Mouse (Mus musculus) liver, embryonic 14.5 days (tissue): Measurements from ENCODE around the gene Exoc4. TPM values are rescaled to one million over a fixed set of nuclear protein-coding genes. Genes with fewer than 3 reads are reported as not detected.

Source experiments
- ATAC-seq: fragments of 200-750 bp; cut with Nextera tagmentation; 2 replicates; pipeline ENCODE4 v1.8.0; 2017; ENCODE audit warnings: moderate number of reproducible peaks, mild to moderate bottlenecking, moderate library complexity; ENCODE audit not compliant: insufficient read depth
- DNase-seq, 3 experiments: peaks; one replicate each; pipeline ENCODE4 v3.0.0-alpha.2; 2012 to 2013; ENCODE audit warnings: low read depth in 3 of 3, low spot score in 3 of 3
- H3K27ac ChIP-seq: fragments of 300-500 bp; sonication (generic); 2 replicates; pipeline ENCODE4 v1.5.1; 2014; ENCODE audit warnings: moderate library complexity, mild to moderate bottlenecking, control low read depth, inconsistent platforms
- H3K27me3 ChIP-seq: fragments of 300-500 bp; sonication (generic); 2 replicates; pipeline ENCODE4 v1.6.1; 2014; ENCODE audit warnings: mild to moderate bottlenecking, low read length, moderate library complexity; ENCODE audit not compliant: control insufficient read depth, insufficient read depth
- H3K36me3 ChIP-seq: fragments of 300-500 bp; sonication (generic); replicated peaks from 2 replicates; pipeline ENCODE4 v1.6.1; 2014; ENCODE audit warnings: low read depth; ENCODE audit not compliant: control insufficient read depth, insufficient read depth
- H3K4me1 ChIP-seq, 2 experiments: fragments of 200-500 bp in 1 of 2; fragments of 300-500 bp in 1 of 2; sonication (generic) in 1 of 2; replicated peaks; 2 replicates each; pipeline ENCODE4 v1.6.1; 2012 to 2014; ENCODE audit warnings: antibody characterized with exemption in 1 of 2, inconsistent platforms in 1 of 2, low read length in 1 of 2; ENCODE audit not compliant: control insufficient read depth in 2 of 2, insufficient read depth in 2 of 2
- H3K4me2 ChIP-seq: fragments of 300-500 bp; sonication (generic); 2 replicates; pipeline ENCODE4 v1.6.1; 2014; ENCODE audit warnings: low read depth, mild to moderate bottlenecking, control low read depth, moderate library complexity
- H3K4me3 ChIP-seq, 2 experiments: fragments of 200-500 bp in 1 of 2; fragments of 300-500 bp in 1 of 2; sonication (generic) in 1 of 2; 2 replicates each; pipeline ENCODE4 v1.5.1; 2012 to 2014; ENCODE audit warnings: low read depth in 2 of 2, low read length in 2 of 2, mild to moderate bottlenecking in 2 of 2, control low read depth in 1 of 2, inconsistent platforms in 1 of 2, moderate library complexity in 1 of 2; ENCODE audit not compliant: insufficient read depth in 1 of 2
- H3K9ac ChIP-seq: fragments of 300-500 bp; sonication (generic); replicated peaks from 2 replicates; pipeline ENCODE4 v1.6.1; 2014; ENCODE audit warnings: mild to moderate bottlenecking, control low read depth, moderate library complexity
- H3K9me3 ChIP-seq: fragments of 300-500 bp; sonication (generic); 2 replicates; pipeline ENCODE4 v1.6.1; 2016; ENCODE audit warnings: low read length, mixed read lengths; ENCODE audit not compliant: control insufficient read depth
- CTCF ChIP-seq: IDR thresholded peaks from 2 replicates; pipeline ENCODE4 v1.5.1; 2016; ENCODE audit warnings: antibody characterized with exemption, low read depth, control low read depth
- EP300 ChIP-seq: IDR thresholded peaks from 2 replicates; pipeline ENCODE4 v1.6.1; 2016; ENCODE audit warnings: antibody characterized with exemption, low read depth
- WGBS: fragments of 180-500 bp; shearing (Covaris S2); extraction: QIAGEN DNeasy Blood & Tissue Kit; methylation state at CpG from one replicate; pipeline ENCODE4 v1.1.7; 2014; ENCODE audit not compliant: insufficient replicate concordance; 5-methylcytosine and 5-hydroxymethylcytosine counted together
- polyA plus RNA-seq, 2 experiments: library from polyadenylated mRNA; depleted of rRNA in 1 of 2; stranded (reverse) in 1 of 2; unstranded in 1 of 2; fragments of >200 nt; fragmentation: Nextera tagmentation in 1 of 2; extraction: Ambion mirVana in 1 of 2; gene quantifications; 2 replicates each; pipeline versions ENCODE4 v1.2.1 to v1.2.3; 2012 to 2014

Gene Exoc4
- polyA plus RNA-seq, 2 experiments, result 4.9 to 7.0 TPM

DNA sequence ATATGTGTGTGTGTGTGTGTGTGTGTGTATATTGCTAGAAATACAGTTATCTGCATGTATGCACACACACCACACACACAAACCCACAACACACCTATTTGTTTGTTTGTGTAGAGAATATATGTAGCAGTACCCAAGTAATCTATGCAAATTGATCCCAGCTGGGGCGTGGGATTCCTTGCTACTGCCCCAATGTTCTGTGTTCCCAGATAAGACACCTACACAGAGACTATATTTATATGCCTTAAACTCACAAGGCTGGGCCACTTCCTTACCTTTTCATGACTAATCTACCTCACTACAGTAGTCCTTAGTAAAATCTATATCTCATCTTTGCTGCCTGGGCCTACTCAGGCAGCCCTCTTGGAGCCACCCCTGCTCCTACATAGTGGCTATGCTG is 312.0 kb downstream of the Exoc4 start:
- no peaks in the 10 kb centered on the region for H3K4me1 ChIP-seq
- no peak overlapping the region for H3K4me2 ChIP-seq
- no peak overlapping the region for H3K9ac ChIP-seq
- no peaks in the 10 kb centered on the region for H3K27me3 ChIP-seq
- 35% methylated on average over 1 of the region's 1 CpGs for WGBS
- TF ChIP-seq EP300, result no peak
- no peak for TF ChIP-seq CTCF
- no peaks in the 10 kb centered on the region for H3K36me3 ChIP-seq
- H3K9me3 ChIP-seq, result no peaks in the 10 kb centered on the region
- H3K27ac ChIP-seq, result no peak overlapping the region
- no peak overlapping the region for H3K4me3 ChIP-seq
- ATAC-seq (no peak), DNase-seq (peak in 1 of 3 experiments; percentile 0)

GRCm38 (mm10) chr6:33561911-33562310 is 313.0 kb downstream of the Exoc4 start:
- Histone ChIP-seq H3K36me3 (no peaks in the 10 kb centered on the region), H3K27me3 (no peaks in the 10 kb centered on the region), H3K27ac (no peak overlapping the region), H3K9ac (no peak overlapping the region), H3K4me1 (no peaks in the 10 kb centered on the region), H3K4me3 (no peak overlapping the region), H3K9me3 (no peaks in the 10 kb centered on the region), H3K4me2 (no peak overlapping the region)
- 58% methylated on average over 2 of the region's 2 CpGs for WGBS
- no peak for ATAC-seq
- no peak for TF ChIP-seq EP300
- TF ChIP-seq CTCF, result no peak
- no peak for DNase-seq

DNA sequence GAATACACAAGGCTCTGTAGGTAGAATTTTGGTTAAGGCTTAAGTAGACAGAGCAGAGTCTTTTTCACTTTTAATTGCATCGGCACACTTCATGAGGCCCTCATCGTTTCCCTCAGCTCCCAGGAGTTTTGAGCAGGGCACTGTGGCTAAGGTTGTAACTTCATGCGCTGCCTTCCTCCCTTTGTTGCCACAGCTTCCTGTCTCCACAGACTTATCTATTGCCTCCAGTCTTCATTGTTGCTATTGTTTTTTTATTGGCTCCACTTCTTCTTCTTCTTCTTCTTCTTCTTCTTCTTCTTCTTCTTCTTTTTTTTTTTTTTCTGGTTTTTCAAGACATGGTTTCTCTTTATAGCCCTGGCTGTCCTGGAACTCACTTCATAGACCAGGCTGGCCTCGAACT is 327.1 kb downstream of the Exoc4 start:
- no peaks in the 10 kb centered on the region for H3K4me1 ChIP-seq
- no peaks in the 10 kb centered on the region for H3K9me3 ChIP-seq
- H3K4me2 ChIP-seq, result no peak overlapping the region
- H3K36me3 ChIP-seq, result no peaks in the 10 kb centered on the region
- H3K4me3 ChIP-seq, result no peak overlapping the region
- DNase-seq, result no peak
- H3K9ac ChIP-seq, result no peak overlapping the region
- ATAC-seq, result no peak
- 34% methylated on average over 4 of the region's 4 CpGs for WGBS
- no peak overlapping the region for H3K27ac ChIP-seq
- H3K27me3 ChIP-seq, result no peaks in the 10 kb centered on the region
- no peak for TF ChIP-seq EP300
- TF ChIP-seq CTCF, result no peak

DNA sequence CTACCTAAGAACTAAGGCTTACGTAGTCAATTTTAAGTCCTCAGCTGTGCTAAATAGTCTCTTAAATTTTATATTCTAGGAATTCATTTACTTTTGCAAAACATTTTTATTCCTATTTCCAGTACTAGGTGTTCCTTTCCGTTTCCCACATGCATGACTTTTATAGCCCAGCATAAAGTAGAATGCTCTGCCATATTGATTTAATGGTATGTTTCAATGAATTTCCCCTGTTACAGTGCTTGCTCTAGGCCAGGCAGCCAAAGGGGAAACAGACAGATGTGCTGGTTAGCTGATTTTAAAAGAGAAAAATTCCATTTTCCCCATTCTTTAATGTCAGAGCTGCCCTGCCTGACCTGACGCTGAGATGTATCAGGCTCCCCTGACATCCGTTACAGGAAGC is 359.6 kb downstream of the Exoc4 start:
- Histone ChIP-seq H3K36me3 (no peaks in the 10 kb centered on the region), H3K9me3 (no peaks in the 10 kb centered on the region), H3K27ac (no peak overlapping the region), H3K27me3 (no peaks in the 10 kb centered on the region), H3K4me1 (no peaks in the 10 kb centered on the region), H3K9ac (no peak overlapping the region), H3K4me2 (no peak overlapping the region), H3K4me3 (no peak overlapping the region)
- ATAC-seq (no peak), DNase-seq (no peak)
- TF ChIP-seq CTCF (no peak), EP300 (no peak)
- WGBS, result 82% methylated on average over 4 of the region's 4 CpGs

DNA sequence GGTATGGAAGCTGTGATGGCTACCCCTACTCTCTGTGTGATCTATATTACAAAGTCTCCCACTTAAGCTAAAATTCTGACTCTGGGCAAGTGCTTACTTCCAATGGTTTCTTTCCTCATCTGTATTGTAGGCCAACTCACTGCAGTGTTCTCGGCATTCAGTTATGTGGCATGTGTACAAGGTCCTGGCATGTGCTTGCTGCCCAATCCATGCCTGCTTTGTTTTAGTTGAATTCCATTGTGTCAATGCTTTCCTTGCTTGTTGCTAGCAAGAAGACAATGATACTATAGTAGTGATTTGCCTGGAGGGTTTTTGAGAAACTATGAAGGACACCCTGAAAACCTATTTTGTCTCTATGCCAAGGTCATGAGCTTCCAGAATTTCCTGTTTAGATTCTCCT is 365.1 kb downstream of the Exoc4 start:
- no peak overlapping the region for H3K9ac ChIP-seq
- ATAC-seq (no peak), DNase-seq (no peak)
- H3K4me2 ChIP-seq, result no peak overlapping the region
- H3K27ac ChIP-seq, result no peak overlapping the region
- no peaks in the 10 kb centered on the region for H3K36me3 ChIP-seq
- no peak for TF ChIP-seq EP300
- TF ChIP-seq CTCF, result no peak
- H3K4me1 ChIP-seq, result no peaks in the 10 kb centered on the region
- H3K4me3 ChIP-seq, result no peak overlapping the region
- H3K9me3 ChIP-seq, result no peaks in the 10 kb centered on the region
- 72% methylated on average over 1 of the region's 1 CpGs for WGBS
- no peaks in the 10 kb centered on the region for H3K27me3 ChIP-seq
